Mouse (Mus musculus): ENCODE results near the gene Cnr2.

Cnr2 gene

GRCm38 (mm10) chr4:135906633-135907032 is 11.4 kb downstream of the Cnr2 start:
- DNase-seq (ENCODE audit: low spot score in 2 of 2): no peak

GRCm38 (mm10) chr4:135909326-135910066 is 14.3 kb downstream of the Cnr2 start:
- DNase-seq (ENCODE audit: low spot score in 2 of 2): no peak

GRCm38 (mm10) chr4:135911531-135911930 is 16.3 kb downstream of the Cnr2 start:
- no peak for DNase-seq (ENCODE audit: low spot score in 2 of 2)

GRCm38 (mm10) chr4:135912164-135912563 is 17.0 kb downstream of the Cnr2 start:
- DNase-seq (ENCODE audit: low spot score in 2 of 2): no peak

GRCm38 (mm10) chr4:135912835-135913234 is 17.6 kb downstream of the Cnr2 start:
- DNase-seq (ENCODE audit: low spot score in 2 of 2): no peak

- no peak for DNase-seq (ENCODE audit: low spot score in 2 of 2)
These were observed 18.2 kb downstream of the Cnr2 start for GRCm38 (mm10) chr4:135913433-135913832.

GRCm38 (mm10) chr4:135918635-135919279 is 23.6 kb downstream of the Cnr2 start:
- DNase-seq (ENCODE audit: low spot score in 2 of 2): peak in 1 of 2 experiments; percentile 21

GRCm38 (mm10) chr4:135919280-135919639 is 24.1 kb downstream of the Cnr2 start:
- no peak for DNase-seq (ENCODE audit: low spot score in 2 of 2)

GRCm38 (mm10) chr4:135920304-135921241 is 25.4 kb downstream of the Cnr2 start, which contains the start of gene Fuca1:
Gene Fuca1 (plus strand): TSS chr4:135920735.
- DNase-seq (ENCODE audit: low spot score in 2 of 2): peak; percentile 91 to 96

- peak; percentile 53 for DNase-seq (ENCODE audit: low spot score in 2 of 2)
These were observed 26.3 kb downstream of the Cnr2 start for GRCm38 (mm10) chr4:135921257-135922120.

GRCm38 (mm10) chr4:135922190-135922589 is 27.0 kb downstream of the Cnr2 start:
- no peak for DNase-seq (ENCODE audit: low spot score in 2 of 2)

GRCm38 (mm10) chr4:135924418-135924817 is 29.2 kb downstream of the Cnr2 start:
- DNase-seq (ENCODE audit: low spot score in 2 of 2): no peak

- DNase-seq (ENCODE audit: low spot score in 2 of 2): no peak
These were observed 30.1 kb downstream of the Cnr2 start for GRCm38 (mm10) chr4:135925341-135925740.

- DNase-seq (ENCODE audit: low spot score in 2 of 2): no peak
These were observed 31.1 kb downstream of the Cnr2 start for GRCm38 (mm10) chr4:135926195-135926808.

GRCm38 (mm10) chr4:135926861-135927260 is 31.7 kb downstream of the Cnr2 start:
- no peak for DNase-seq (ENCODE audit: low spot score in 2 of 2)

- no peak for DNase-seq (ENCODE audit: low spot score in 2 of 2)
These were observed 33.2 kb downstream of the Cnr2 start for GRCm38 (mm10) chr4:135928376-135928775.

- no peak for DNase-seq (ENCODE audit: low spot score in 2 of 2)
These were observed 34.2 kb downstream of the Cnr2 start for GRCm38 (mm10) chr4:135929405-135929804.

GRCm38 (mm10) chr4:135929828-135930227 is 34.6 kb downstream of the Cnr2 start:
- no peak for DNase-seq (ENCODE audit: low spot score in 2 of 2)

GRCm38 (mm10) chr4:135930239-135930638 is 35.0 kb downstream of the Cnr2 start:
- no peak for DNase-seq (ENCODE audit: low spot score in 2 of 2)

- no peak for DNase-seq (ENCODE audit: low spot score in 2 of 2)
These were observed 36.6 kb downstream of the Cnr2 start for GRCm38 (mm10) chr4:135931832-135932231.
